Mouse (Mus musculus) heart, adult 9 months (tissue): ENCODE measurements at regions not wholly inside any gene's neighbourhood (a gene's known extent, or its start where the extent isn't known, plus 50 kb on each side); places are given as distances from the start of the nearest gene placed in this dataset.

Experiments
- DNase-seq, 2 experiments: peaks; one replicate each; pipeline ENCODE4 v3.0.0; 2022; ENCODE audit warnings: low spot score in 2 of 2

GRCm38 (mm10) chr14:47857731-47858556 lies 209.7 kb downstream of the Ktn1 start:
- no peak for DNase-seq

- peak; percentile 11 to 43 for DNase-seq
Measured at GRCm38 (mm10) chr14:47862556-47862955, 214.3 kb downstream of the Ktn1 start.

GRCm38 (mm10) chr14:47863067-47863466 lies 214.8 kb downstream of the Ktn1 start:
- DNase-seq: peak; percentile 41 to 58

- no peak for DNase-seq
Measured at GRCm38 (mm10) chr14:47863701-47864100, 215.5 kb downstream of the Ktn1 start.

GRCm38 (mm10) chr14:47867017-47867416 lies 218.8 kb downstream of the Ktn1 start:
- no peak for DNase-seq

GRCm38 (mm10) chr14:47868258-47868780 lies 220.1 kb downstream of the Ktn1 start:
- no peak for DNase-seq

GRCm38 (mm10) chr14:47876585-47876984 lies 228.3 kb downstream of the Ktn1 start:
- no peak for DNase-seq

GRCm38 (mm10) chr14:47877167-47877566 lies 228.9 kb downstream of the Ktn1 start:
- DNase-seq: no peak

- no peak for DNase-seq
Measured at GRCm38 (mm10) chr14:47877771-47878443, 229.7 kb downstream of the Ktn1 start.

GRCm38 (mm10) chr14:47885326-47885725 lies 235.3 kb upstream of the Peli2 start:
- DNase-seq: no peak

GRCm38 (mm10) chr14:47890251-47891198 lies 230.1 kb upstream of the Peli2 start:
- no peak for DNase-seq

GRCm38 (mm10) chr14:47896581-47896980 lies 224.0 kb upstream of the Peli2 start:
- no peak for DNase-seq

- no peak for DNase-seq
Measured at GRCm38 (mm10) chr14:47897907-47898530, 222.6 kb upstream of the Peli2 start.

GRCm38 (mm10) chr14:47898605-47899004 lies 222.0 kb upstream of the Peli2 start:
- DNase-seq: no peak

GRCm38 (mm10) chr14:47905334-47905733 lies 215.3 kb upstream of the Peli2 start:
- DNase-seq: no peak

- DNase-seq: no peak
Measured at GRCm38 (mm10) chr14:47909129-47909528, 211.5 kb upstream of the Peli2 start.

GRCm38 (mm10) chr14:47910741-47911295 lies 209.8 kb upstream of the Peli2 start:
- no peak for DNase-seq

GRCm38 (mm10) chr14:47911546-47912545 lies 208.8 kb upstream of the Peli2 start:
- peak; percentile 15 to 19 for DNase-seq

GRCm38 (mm10) chr14:47915621-47916020 lies 205.0 kb upstream of the Peli2 start:
- no peak for DNase-seq
